Mouse (Mus musculus) Muller cell, postnatal 12 days (primary cell): ENCODE data around the gene Sult6b2.
A peak's percentile ranks its signal among the peaks of the same experiment; 100 is the strongest.

Experiments
- DNase-seq: peaks from one replicate; pipeline ENCODE4 v3.0.0-alpha.2; 2015; ENCODE audit errors: inconsistent ontology term

The Sult6b2 gene

GRCm38 (mm10) chr6:142779045-142779811 lies 25.1 kb downstream of the Sult6b2 start:
- DNase-seq, result no peak

GRCm38 (mm10) chr6:142776935-142777334 lies 27.4 kb downstream of the Sult6b2 start:
- no peak for DNase-seq

- no peak for DNase-seq
Observed at GRCm38 (mm10) chr6:142773566-142773965, 30.7 kb downstream of the Sult6b2 start.

GRCm38 (mm10) chr6:142771643-142772042 lies 32.7 kb downstream of the Sult6b2 start:
- no peak for DNase-seq

- DNase-seq, result no peak
Observed at GRCm38 (mm10) chr6:142769896-142770295, 34.4 kb downstream of the Sult6b2 start.

- DNase-seq, result no peak
Observed at GRCm38 (mm10) chr6:142767305-142767704, 37.0 kb downstream of the Sult6b2 start.

DNA sequence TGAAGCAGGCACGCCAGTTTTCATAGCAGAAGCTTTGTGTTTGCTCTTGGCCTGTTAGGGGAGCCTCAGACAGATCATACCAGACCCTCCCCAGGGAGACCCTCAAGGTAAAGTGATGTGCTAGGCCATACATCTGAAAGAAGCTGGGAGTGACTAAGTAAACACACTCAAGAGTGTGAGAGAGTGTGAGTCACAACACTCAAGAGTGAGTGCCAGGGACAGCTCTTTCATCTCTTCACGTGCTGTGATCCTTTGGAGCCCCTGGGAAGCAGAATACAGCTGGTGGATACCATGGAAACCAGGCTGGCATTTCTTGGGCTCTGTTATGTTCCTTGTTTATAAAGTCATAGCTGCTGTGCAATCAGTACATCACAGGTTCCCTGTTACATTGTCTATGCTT lies 39.4 kb downstream of the Sult6b2 start:
- no peak for DNase-seq

DNA sequence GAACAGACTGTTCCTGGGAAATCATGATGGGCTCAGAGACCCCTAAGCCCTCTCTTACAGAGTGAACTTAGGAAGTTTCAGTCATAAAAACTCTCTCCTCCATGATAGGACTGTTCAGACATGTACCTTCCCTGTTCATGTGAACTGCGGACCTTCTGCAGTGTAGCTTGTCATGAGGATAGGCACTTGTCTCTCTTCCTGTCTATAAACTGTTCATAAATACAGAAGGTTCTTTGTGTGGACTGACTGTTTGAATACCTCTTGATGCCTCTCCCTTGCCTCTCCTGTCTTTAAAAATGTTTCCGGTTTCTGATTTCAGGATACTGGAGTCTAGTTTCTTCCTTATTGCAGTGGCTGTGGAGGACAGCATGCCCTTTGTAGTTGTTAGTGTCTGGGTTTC lies 44.7 kb downstream of the Sult6b2 start:
- no peak for DNase-seq

- no peak for DNase-seq
Observed at GRCm38 (mm10) chr6:142758562-142758961, 45.7 kb downstream of the Sult6b2 start.

- no peak for DNase-seq
Observed at GRCm38 (mm10) chr6:142757976-142758375, 46.3 kb downstream of the Sult6b2 start.

DNA sequence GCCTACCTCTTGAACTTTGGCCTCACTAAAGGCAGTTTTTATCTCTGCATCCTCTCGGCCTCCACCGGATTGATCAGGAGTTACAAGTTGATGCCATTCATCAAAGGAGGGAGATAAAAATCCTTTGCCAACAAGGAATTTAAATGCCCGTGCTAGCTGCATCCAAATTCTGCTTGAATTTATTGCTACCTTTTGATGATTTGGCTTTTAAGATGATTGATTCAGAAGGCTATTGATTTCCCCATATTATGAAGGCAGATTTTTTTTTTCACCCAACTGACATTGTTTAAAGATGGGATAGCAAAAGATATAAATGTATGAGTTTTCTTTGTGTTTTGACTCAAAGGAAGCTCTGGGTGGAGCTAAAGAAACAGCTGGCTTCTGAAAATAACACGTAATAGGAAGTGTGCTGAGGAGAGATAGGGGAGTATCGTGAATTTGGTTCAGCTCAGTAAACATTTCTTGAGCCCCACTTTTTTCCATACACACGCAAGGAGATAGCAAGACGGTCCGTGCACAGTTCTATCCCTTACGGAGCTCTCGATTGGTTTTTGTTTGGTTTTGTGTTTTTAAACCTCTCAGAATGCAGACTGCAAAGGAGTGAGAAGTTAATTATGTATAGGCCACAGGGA lies 46.9 kb downstream of the Sult6b2 start:
- no peak for DNase-seq

DNA sequence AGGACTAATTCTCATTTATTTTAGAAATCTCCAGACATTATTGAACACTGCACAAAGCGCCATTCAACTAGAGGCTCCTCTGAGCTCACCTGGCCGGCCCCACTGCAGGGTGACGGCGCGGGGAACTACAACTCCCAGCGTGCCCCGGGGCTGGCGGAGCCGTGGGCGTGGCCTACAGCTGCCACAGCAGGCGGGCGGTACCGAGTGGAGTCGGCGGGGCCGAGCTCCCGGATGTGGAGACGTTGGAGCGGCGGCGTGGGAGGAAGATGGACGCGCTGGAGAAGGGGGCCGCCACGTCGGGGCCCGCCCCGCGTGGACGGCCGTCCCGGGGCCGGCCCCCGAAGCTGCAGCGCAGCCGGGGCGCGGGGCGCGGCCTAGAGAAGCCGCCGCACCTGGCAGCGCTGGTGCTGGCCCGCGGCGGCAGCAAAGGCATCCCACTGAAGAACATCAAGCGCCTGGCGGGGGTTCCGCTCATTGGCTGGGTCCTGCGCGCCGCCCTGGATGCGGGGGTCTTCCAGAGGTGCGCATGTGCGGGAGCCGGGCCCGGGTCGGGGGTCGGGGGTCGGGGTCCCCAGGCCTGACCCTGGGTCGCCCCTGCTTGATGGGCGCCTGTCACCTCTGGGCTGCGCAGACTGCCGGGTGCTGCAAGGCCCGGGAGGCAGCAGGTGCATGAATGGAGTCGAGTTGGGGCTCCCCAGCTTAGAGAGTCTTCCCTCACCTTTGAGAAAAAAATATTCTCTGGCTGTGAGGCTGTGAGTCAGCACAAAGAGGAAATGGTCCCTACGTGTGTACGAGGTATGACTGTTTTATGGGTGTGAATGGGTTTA lies 47.6 kb downstream of the Sult6b2 start, which contains the start of gene Cmas:
Cmas (plus strand) TSS at position 180 of the 827 bp plus-strand sequence.
- peak; percentile 83 for DNase-seq

- no peak for DNase-seq
Observed at GRCm38 (mm10) chr6:142752331-142753246, 51.7 kb downstream of the Sult6b2 start.

- DNase-seq, result no peak
Observed at GRCm38 (mm10) chr6:142751365-142751764, 52.9 kb downstream of the Sult6b2 start.

GRCm38 (mm10) chr6:142748057-142748708 lies 56.1 kb downstream of the Sult6b2 start:
- peak; percentile 25 for DNase-seq

DNA sequence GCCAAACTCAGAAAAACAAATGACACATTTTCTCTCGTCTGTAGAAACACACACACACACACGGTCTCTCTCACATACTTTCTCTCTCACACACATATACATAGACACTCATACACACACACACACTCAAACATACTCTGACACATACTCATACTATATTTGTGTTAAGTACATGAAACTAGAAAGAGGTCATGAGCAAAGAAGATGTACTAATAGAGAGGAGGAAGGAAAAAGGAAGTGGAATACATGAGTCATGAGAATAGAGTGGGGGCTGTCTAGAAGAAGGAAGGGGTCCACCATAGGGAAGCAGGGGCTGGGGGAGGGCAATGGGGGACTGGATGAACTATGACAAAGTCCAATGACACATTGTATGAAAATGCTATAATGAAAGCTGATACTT lies 57.1 kb downstream of the Sult6b2 start:
- DNase-seq, result no peak

- DNase-seq, result no peak
Observed at GRCm38 (mm10) chr6:142746765-142747164, 57.5 kb downstream of the Sult6b2 start.

GRCm38 (mm10) chr6:142745484-142745883 lies 58.8 kb downstream of the Sult6b2 start:
- DNase-seq, result no peak

- no peak for DNase-seq
Observed at GRCm38 (mm10) chr6:142743193-142743592, 61.1 kb downstream of the Sult6b2 start.

GRCm38 (mm10) chr6:142741763-142742162 lies 62.5 kb downstream of the Sult6b2 start:
- DNase-seq, result no peak

DNA sequence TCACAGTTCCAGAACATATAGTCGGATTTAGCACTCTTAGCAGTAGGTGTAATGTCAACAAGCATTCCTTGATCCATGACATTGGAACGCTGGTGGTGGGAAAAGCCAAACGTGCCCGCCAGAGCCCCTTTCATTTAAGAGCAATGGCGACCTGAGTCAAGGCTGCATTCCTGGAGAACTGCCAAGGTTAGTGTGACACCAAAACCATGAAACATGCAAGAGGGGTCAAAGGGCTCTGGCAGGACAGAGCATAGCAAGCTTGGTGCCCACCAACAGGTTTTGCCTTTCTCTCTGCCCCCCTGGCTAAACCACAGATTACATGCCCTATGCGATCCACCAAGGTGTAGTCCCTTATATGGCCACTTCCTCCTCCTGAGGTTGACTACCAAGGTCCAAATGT lies 65.7 kb downstream of the Sult6b2 start:
- DNase-seq, result no peak
